ENCODE assay signal across 21 mouse cellular contexts in genomic region chr19:42263524-42263923, GRCm38 (mm10). TPM values are rescaled to one million over a fixed set of nuclear protein-coding genes. Genes with fewer than 3 reads are reported as not detected.
"Had no signal": no experiment of that assay in that cellular context is flagged by ENCODE, and none has a peak within 500 bp of the region (broad histone marks: within the 10 kb centered on the region; RNA-seq: fewer than 3 reads in every experiment).

No protein-coding gene starts in this region.

- DNase-seq: lung, adult 18-20 months; lung, embryonic 14.5 days; lung, postnatal 10 days; lung, postnatal 4 days; midbrain, embryonic 14.5 days; retina, postnatal 1 day; right cerebral cortex, adult 18-20 months; right cerebral cortex, postnatal 25 days; right cerebral cortex, postnatal 4 days; thymus, adult 2 months; thymus, postnatal 25 days; thymus, postnatal 4 days had no signal

- H3K36me3 ChIP-seq: midbrain, embryonic 10.5 days had no signal

- ATAC-seq: midbrain, embryonic 16.5 days had no signal

- H3K9ac ChIP-seq: lung, embryonic 14.5 days; midbrain, embryonic 12.5 days; neural tube, embryonic 13.5 days; neural tube, embryonic 15.5 days had no signal

- H3K27ac ChIP-seq: midbrain, embryonic 10.5 days; midbrain, embryonic 12.5 days; neural tube, embryonic 13.5 days; neural tube, embryonic 15.5 days had no signal

- H3K4me3 ChIP-seq: midbrain, embryonic 10.5 days; midbrain, embryonic 12.5 days; myocyte; neural tube, embryonic 13.5 days; neural tube, embryonic 15.5 days had no signal

- H3K4me2 ChIP-seq: lung, embryonic 14.5 days; midbrain, embryonic 12.5 days; neural tube, embryonic 13.5 days; neural tube, embryonic 15.5 days had no signal

- H3K9me3 ChIP-seq: midbrain, embryonic 10.5 days; midbrain, embryonic 12.5 days; neural tube, embryonic 13.5 days; neural tube, embryonic 15.5 days had no signal

RNA-seq across cellular contexts. Expression of gene Golga7b, which starts 16.1 kb away (rescaled TPM):
- total RNA-seq: megakaryocyte, adult 5-6 weeks; megakaryocyte-erythroid progenitor cell, adult 5-6 weeks had no signal
- polyA plus RNA-seq: lung, embryonic 14.5 days; spleen, adult 2 months had no signal
